Mouse (Mus musculus) retina, adult 2 months (tissue): ENCODE results near the gene Sez6l2.
"Not testable (repeated sequence)": the region's sequence is repeated elsewhere in the genome, so short reads cannot be mapped to it uniquely, and the experiment has no call there.

Source experiments
- DNase-seq: peaks from one replicate; pipeline ENCODE4 v3.0.0-alpha.2; 2012; ENCODE audit warnings: low read depth, low spot score

Gene Sez6l2

GRCm38 (mm10) chr7:126949793-126950646 lies at the start of gene Sez6l2:
Gene Sez6l2, plus strand, starts transcription at chr7:126950563.
- peak; percentile 75 for DNase-seq

- no peak for DNase-seq
These were observed 44.8 kb upstream of the Sez6l2 start for GRCm38 (mm10) chr7:126905590-126905989.

GRCm38 (mm10) chr7:126914844-126915243 lies 35.5 kb upstream of the Sez6l2 start:
- DNase-seq, result no peak

- DNase-seq, result not testable (repeated sequence)
These were observed 32.0 kb upstream of the Sez6l2 start for GRCm38 (mm10) chr7:126918356-126918755.

DNA sequence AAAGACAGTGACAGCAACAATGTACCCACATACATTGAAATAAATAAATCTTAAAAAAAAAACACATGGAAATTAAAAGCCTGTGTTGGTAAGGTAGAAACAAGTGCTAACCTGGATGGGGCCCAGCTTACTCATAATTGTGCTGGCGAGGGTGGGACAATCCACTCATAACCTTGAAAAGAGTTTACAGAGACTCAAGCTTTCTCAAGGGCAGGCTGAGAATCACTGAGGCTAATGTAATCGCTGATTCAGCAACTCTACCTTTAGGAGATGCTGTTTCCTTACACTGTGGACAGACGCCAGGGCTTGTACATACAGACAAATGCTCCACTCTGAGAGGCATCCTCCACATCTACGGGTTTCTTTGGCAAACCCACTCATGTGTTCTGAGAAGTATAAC lies 30.4 kb upstream of the Sez6l2 start:
- no peak for DNase-seq

GRCm38 (mm10) chr7:126921563-126921962 lies 28.8 kb upstream of the Sez6l2 start:
- no peak for DNase-seq

GRCm38 (mm10) chr7:126922624-126923060 lies 27.7 kb upstream of the Sez6l2 start, which contains the start of gene Tmem219:
Gene Tmem219, minus strand, starts transcription at chr7:126922917.
- DNase-seq, result no peak

DNA sequence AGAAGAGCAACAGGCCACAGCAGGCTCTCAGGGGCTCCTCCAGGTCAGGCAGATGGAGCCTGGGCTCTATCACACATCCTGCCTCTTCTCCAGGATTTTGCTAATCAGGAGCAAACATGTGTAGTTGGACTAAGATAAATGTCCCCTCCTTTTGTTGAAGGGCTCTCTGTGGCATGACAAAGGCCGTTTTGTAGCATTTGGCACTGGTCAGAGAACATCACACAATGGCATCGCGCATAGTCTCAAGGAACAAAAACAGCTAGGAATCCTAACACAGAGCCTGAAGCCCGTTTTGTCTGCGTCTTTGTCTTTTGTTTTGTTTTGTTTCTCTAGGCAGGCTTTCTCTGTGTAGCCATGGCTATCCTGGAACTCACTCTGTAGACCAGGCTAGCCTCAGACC lies 26.4 kb upstream of the Sez6l2 start:
- DNase-seq, result no peak

DNA sequence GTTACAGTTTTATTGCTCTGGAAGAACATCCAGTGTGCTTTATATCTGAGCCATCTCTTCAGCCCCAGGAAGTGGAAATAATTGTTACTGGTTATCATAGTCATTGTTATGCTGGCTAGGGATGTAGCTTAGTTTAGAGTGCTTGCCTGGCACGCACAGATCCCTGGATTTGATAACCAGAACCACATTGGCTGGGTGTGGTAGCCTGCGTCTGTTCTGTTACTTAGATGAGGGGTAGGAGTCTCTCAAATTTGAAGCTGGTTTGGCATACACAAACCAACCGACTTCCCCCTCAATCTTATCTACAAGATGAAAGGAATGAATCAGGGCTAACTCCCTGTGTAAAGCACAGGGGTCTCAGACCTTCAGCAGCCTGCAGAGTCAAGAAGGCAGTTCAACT lies 24.1 kb upstream of the Sez6l2 start:
- DNase-seq, result no peak

DNA sequence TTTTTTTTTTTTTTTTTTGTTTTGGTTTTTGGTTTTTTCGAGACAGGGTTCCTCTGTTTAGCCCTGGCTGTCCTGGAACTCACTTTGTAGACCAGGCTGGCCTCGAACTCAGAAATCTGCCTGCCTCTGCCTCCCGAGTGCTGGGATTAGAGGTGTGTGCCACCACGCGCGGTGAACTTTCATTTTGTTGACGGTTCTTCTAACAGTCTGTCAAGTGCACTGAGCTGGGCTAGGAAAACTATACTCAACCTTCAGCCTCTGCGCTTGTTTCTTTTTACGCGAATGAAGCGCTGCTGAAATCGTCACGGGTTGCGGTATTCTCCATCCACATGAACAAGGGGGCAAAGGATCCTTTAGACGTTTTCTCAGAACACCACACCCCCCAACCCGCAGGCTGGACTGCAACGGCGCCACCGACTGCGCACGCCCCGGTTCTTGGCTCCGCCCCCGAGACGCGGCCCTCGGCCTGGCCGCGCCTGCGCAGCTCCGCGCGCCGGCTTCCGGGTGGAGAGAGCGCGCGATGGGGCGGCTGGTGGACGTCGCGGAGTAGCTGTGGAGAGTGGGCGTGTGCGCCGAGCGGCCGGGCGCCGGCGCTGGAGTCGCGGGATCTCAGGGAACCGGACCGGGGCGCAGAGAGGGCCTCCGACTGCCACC lies 21.9 kb upstream of the Sez6l2 start, which contains the start of gene Kctd13:
Gene Kctd13 (plus strand): TSS at position 496 of the 654 bp plus-strand sequence.
- DNase-seq, result peak; percentile 81

- DNase-seq, result no peak
These were observed 21.3 kb upstream of the Sez6l2 start for GRCm38 (mm10) chr7:126929046-126929445.

DNA sequence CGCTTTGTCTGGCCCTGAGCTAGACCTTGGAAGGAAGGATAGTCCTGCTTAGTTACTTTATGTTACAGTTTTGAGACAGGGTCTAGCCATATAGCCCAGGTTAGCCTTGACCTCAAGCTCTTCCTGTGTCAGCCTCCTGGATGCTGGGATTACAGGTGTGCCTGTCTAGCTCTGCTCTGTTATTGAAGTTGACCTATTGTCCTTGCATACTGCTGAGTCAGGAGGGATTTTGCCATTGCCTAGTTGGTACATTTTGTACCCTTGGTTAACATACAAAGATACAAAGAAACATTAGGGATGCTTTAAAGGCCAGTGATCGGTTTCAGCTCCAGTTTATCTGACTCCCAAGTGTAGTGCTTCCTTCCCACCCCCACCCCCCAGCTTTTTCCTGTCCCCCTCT lies 17.7 kb upstream of the Sez6l2 start:
- DNase-seq, result no peak

DNA sequence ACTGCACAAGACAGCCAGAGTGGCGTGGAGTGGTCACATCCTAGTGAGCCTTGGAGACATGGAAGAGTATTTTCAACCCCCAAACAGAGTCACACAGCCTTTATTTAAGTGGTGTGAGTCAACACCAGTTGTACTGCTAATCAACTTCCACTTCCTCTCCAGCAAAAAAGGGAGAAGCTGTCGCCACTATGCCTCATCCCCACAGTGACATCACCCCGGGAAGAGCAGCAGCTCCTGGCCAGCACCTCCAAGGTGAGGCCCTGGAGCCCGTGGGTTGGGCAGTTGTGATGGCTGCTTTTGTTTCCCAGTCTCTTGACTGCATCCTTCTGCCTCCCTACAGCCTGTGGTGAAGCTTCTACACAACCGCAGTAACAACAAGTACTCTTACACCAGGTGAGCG lies 9.2 kb upstream of the Sez6l2 start:
- DNase-seq, result no peak

DNA sequence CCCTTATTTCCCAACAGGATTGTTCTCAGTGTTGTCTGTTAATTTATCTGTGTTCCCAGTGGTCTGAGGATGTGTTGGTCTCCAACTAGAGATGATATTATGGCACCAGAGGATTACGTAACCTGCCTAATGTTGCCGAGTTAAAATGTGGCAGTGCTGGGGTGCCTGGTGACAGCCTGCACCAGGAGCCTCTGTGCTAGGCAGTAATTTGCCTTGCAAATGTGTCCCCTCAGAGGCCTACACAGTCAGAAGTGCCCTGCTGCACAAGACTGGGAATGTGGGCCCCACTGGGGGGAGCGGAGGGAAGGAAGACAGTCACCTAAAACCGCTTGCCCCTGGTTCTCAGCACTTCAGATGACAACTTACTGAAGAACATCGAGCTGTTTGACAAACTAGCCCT lies 8.6 kb upstream of the Sez6l2 start:
- no peak for DNase-seq

DNA sequence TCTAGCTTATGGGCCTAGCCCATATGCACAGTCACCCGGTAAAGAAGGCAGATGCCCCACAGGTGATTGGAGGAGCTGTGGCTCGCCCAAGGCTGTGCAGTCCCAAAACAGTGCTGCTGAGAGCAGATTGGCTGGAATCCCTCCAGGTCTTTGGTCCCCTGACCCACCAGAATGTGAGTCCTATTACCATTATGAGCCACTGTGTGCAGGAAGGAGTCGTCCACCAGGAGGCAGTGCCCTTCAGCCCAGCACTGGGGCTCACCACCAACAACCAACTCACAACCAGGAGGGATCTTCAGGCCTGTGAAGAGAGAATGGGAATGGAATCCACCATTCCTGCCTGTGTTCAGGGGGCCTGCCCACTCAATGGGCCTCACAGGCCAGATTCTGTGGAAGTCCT lies 3.8 kb upstream of the Sez6l2 start:
- no peak for DNase-seq

DNA sequence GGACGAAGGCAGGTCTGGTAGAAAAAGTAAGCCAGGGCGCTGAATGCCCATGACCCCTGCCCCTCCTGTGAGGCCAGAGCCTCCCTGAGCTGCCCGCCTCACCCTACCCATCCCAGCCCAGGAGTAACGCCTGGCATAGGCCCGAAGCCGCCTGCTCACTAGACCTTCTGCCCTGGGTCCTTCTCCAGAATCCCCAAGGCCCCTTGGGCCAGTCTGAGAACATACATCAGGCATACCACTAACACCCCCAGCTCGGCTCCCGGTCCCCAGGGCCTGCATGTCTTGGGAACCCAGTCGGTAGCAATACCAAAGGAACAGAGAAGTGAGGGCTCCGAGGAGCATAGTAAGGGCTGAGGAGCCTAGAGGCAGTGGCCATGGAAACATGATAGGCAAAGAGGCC lies 1.7 kb upstream of the Sez6l2 start:
- no peak for DNase-seq

DNA sequence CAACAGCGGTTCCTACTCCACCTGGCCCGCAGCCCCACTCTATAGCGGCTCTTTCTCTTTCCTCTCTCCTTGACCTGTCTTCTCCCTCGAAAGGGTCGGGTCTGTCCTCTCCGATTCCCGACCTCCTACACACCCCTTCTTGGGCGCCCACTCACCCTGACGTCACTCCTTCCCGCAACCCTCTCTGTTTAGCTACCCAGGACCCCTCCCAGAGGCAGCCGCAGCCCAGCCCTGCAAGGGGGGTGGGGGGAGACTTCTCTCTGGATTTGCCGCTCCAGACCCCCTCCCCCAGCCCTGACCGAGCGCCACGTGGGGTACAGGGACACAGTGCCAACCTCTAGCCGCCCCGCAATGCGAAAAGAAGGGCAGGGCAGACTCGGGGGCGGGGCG lies 965 bp upstream of the Sez6l2 start, which contains the start of gene Asphd1:
Gene Asphd1 (minus strand): TSS at position 180 of the 390 bp plus-strand sequence.
- DNase-seq, result peak; percentile 26

- DNase-seq, result no peak
These were observed 568 bp downstream of the Sez6l2 start for GRCm38 (mm10) chr7:126950647-126951615.

DNA sequence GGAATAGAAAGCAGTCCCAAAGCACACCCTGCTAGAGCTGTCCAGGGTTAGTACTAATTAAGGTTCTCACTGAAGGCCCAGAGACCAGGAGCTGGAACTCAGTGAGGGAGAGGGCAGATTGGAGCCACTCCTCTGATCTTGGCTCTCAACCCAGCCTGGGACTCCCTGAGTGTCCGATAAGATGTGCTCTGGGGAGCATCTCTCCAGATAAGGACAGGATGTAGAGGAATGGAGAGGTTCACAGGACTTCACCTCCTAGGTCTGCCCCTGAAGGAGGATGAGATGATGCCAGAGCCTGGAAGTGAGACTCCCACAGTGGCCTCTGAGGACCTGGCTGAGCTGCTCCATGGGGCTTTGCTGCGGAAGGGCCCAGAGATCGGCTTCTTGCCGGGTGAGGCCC lies 1.4 kb downstream of the Sez6l2 start:
- no peak for DNase-seq

GRCm38 (mm10) chr7:126952646-126953045 lies 2.3 kb downstream of the Sez6l2 start:
- DNase-seq, result no peak

DNA sequence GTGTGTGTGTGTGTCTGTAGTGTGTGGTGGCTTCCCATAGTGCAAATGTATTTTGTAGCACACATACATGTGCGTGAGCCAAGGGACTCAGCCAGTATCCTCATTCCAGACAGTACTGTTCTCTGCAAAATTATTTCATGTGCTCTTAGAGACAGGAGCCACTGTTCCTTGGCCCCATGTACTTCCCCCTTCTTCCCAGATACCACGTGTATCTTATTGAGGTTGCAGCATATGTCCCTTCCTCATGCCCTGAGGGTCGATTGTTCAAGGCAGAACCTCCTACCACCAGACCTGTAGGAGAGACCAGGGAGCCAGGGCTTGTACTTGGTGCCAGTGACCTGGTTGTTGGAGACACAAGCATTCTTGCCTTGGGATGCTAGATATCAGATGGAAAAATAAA lies 4.8 kb downstream of the Sez6l2 start:
- no peak for DNase-seq

- no peak for DNase-seq
These were observed 9.4 kb downstream of the Sez6l2 start for GRCm38 (mm10) chr7:126959780-126960179.
